Mouse (Mus musculus) liver, adult 10 weeks (tissue): ENCODE data around the gene Filip1l. TPM values are rescaled to one million over a fixed set of nuclear protein-coding genes. Genes with fewer than 3 reads are reported as not detected.

ENCODE experiments used
- polyA plus RNA-seq: library from polyadenylated mRNA; stranded (reverse); fragments of 350-450 nt; fragmentation: Illumina TruSeq; extraction: RNeasy Lipid Tissue Mini Kit (QIAGEN cat#74804); gene quantifications from one replicate; pipeline ENCODE4 v1.2.3, GENCODE M21; 2014; ENCODE audit warnings: low read depth, low replicate concordance

The Filip1l gene
- 8.0 TPM for polyA plus RNA-seq

GRCm38 (mm10) chr16:57352751-57353150 is at the start of gene Filip1l:
Filip1l (plus strand) TSS chr16:57353093.

DNA sequence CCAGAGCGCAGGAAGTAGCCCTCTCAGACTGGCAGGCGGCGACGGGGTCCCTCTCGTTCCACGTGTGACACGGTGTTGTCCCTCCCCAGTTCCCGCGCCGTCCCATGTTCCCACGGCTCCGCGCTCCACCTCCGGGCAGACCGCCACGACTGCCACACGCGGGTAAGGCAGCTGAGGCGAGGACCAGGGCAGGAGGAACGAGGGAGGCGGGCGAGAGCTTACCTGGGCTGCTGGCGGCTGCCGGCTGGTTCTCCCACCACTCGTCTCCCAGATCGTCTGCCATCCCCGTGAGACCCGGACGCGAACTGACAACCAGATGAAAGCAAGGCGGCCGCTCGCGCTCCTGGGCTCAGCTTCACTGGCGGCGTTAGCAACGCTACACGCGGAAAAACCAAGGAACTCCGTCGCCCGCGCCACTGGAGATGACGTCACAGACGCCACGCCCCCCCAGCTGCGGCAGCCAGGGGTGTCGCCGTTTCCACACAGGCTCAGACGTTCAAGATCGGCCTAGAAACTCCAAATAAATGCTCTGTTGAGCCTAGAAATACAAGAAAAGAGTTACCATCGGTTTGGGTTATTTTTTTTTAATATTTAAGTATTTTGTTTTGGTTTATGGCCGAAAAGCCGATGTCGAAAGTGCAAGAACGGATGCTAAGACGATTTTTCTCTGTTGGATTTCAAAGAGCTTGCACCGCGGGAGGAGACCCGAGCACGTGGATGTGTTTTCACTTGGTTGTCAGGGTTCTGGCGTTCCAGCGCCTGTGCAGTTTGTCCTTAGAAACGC is 253.7 kb downstream of the Filip1l start, which contains the start of gene Cmss1:
TSS of gene Cmss1 (minus strand) at position 421 of the 784 bp plus-strand sequence.

Other genes with a start within 250 kb of the Filip1l start
- gene Tomm70a, start 231.4 kb upstream of the Filip1l start, polyA plus RNA-seq, result 117 TPM
- 474 TPM for gene Nit2, start 185.8 kb upstream of the Filip1l start, polyA plus RNA-seq
- gene Tbc1d23, start 121.6 kb upstream of the Filip1l start, polyA plus RNA-seq, result 15.2 TPM
- gene Tmem30c, start 60.2 kb upstream of the Filip1l start, polyA plus RNA-seq, result not detected